Mouse (Mus musculus) heart, embryonic 10.5 days (tissue): Measurements from ENCODE around the gene Hapln4. TPM values are rescaled to one million over a fixed set of nuclear protein-coding genes. Genes with fewer than 3 reads are reported as not detected.

Source experiments
- DNase-seq: peaks from one replicate; pipeline ENCODE4 v3.0.0-alpha.2; 2017; ENCODE audit warnings: low spot score
- H3K27ac ChIP-seq: fragments of 300-500 bp; sonication (generic); 2 replicates; pipeline ENCODE4 v1.5.1; 2016; ENCODE audit warnings: mild to moderate bottlenecking
- H3K27me3 ChIP-seq: fragments of 300-500 bp; sonication (generic); 2 replicates; pipeline ENCODE4 v1.6.1; 2016; ENCODE audit warnings: mild to moderate bottlenecking; ENCODE audit not compliant: poor library complexity, insufficient read depth, severe bottlenecking
- H3K36me3 ChIP-seq: fragments of 300-500 bp; sonication (generic); 2 replicates; pipeline ENCODE4 v1.6.1; 2016; ENCODE audit warnings: mild to moderate bottlenecking, moderate library complexity
- H3K4me1 ChIP-seq: fragments of 300-500 bp; sonication (generic); 2 replicates; pipeline ENCODE4 v1.6.1; 2016; ENCODE audit warnings: mild to moderate bottlenecking
- H3K4me3 ChIP-seq: fragments of 300-500 bp; sonication (generic); 2 replicates; pipeline ENCODE4 v1.5.1; 2016; ENCODE audit warnings: mild to moderate bottlenecking, moderate library complexity
- H3K9me3 ChIP-seq: fragments of 300-500 bp; sonication (generic); 2 replicates; pipeline ENCODE4 v1.6.1; 2016; ENCODE audit warnings: mild to moderate bottlenecking, moderate library complexity
- WGBS: fragments of 180-500 bp; shearing (Covaris S2); methylation state at CpG from one replicate; pipeline ENCODE4 v1.1.7; 2016; 5-methylcytosine and 5-hydroxymethylcytosine counted together
- polyA plus RNA-seq: library from polyadenylated mRNA; unstranded; fragments of >200 nt; fragmentation: Nextera tagmentation; extraction: Ambion mirVana; gene quantifications from 2 replicates; pipeline ENCODE4 v1.2.1, GENCODE M21; 2016

Gene Hapln4
- polyA plus RNA-seq, 1 experiment from 2014 or later = 0.62 TPM

DNA sequence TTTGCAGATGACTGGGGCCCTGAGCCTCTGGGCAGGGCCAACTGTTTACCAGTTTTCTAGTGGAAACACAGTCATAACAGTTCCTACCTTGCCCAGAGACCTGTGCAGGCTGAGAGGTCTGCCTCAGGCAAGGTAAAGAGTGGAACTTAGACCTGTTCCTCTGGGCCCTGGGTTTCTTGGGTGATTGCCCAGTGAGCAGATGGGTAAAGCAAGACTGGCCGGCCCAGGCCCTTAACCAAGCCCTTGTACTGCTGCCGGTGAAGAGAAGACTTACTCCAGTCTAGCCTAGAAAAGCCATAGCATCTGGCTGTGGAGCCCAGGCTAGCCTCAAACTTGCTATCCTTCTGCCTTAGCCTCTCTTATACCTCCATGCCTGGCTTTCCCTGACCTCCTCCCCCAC, 1.3 kb upstream of the Hapln4 start:
- DNase-seq = no peak
- H3K4me3 ChIP-seq = no peak overlapping the region
- no peaks in the 10 kb centered on the region for H3K9me3 ChIP-seq
- peaks cover 55% of the 10 kb centered on the region for H3K27me3 ChIP-seq
- H3K27ac ChIP-seq = no peak overlapping the region
- H3K36me3 ChIP-seq = no peaks in the 10 kb centered on the region
- peaks cover 33% of the 10 kb centered on the region for H3K4me1 ChIP-seq
- WGBS = 85% methylated on average over 2 of the region's 2 CpGs

DNA sequence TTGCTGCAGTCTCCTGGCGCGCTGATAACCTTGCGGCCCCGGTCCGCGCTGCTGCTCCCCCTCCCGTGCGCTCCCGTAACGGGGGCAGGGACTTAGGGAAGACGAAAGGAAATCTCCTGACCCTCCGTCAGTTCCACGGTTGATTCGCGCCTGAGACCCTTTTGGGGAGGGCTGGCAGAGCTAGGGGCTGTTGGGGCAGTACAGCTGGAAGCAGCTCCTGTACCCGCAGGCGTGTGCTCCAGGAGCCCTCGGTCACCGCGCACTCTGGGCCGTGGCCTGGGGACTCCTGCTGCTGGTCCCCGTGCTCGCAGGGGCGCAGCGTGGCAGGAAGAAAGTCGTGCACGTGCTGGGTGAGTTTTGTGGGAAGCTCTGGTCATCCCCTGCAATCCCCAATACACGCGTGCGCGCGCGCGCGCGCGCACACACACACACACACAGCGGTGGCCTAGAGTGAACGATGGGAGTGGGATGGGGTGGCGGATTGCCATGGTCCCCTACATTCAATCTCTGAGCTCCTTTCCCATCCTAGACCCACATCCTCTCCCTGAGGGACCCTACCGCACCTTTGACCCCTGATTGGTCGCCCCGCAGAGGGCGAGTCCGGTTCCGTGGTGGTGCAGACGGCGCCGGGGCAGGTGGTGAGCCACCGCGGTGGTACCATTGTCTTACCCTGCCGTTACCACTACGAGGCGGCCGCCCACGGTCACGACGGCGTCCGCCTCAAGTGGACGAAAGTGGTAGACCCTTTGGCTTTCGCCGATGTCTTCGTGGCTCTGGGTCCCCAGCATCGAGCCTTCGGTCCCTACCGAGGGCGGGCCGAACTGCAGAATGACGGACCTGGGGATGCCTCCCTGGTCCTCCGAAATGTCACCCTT, 1.2 kb downstream of the Hapln4 start:
- WGBS = 2% methylated on average over 71 of the region's 71 CpGs
- DNase-seq = no peak
- peak overlapping the region; percentile 58 for H3K4me3 ChIP-seq
- peaks cover 30% of the 10 kb centered on the region for H3K4me1 ChIP-seq
- H3K36me3 ChIP-seq = no peaks in the 10 kb centered on the region
- no peaks in the 10 kb centered on the region for H3K9me3 ChIP-seq
- H3K27me3 ChIP-seq = peaks cover 79% of the 10 kb centered on the region
- H3K27ac ChIP-seq = no peak overlapping the region

DNA sequence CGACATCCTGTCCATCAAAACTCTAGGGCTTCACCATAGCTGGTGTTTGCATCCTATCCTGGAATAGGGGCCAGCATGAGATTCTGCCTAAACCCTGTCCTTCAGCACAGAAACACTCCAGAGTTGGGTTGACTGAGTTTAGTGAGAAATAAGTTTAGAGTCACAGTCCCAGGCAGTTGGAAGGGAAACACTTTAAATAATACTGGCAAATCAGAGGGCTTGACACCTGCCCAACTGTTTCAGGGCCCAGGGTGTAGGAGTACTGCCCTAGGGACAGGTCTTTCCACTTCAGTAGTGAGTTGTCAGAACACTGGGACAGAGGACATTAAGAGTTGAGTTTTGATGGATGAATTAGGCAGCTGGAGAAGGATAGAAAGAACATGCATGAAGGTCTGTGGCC, 2.9 kb downstream of the Hapln4 start:
- H3K36me3 ChIP-seq = no peaks in the 10 kb centered on the region
- 58% methylated on average over 1 of the region's 1 CpGs for WGBS
- H3K9me3 ChIP-seq = no peaks in the 10 kb centered on the region
- no peak overlapping the region for H3K27ac ChIP-seq
- peaks cover 26% of the 10 kb centered on the region for H3K4me1 ChIP-seq
- no peak for DNase-seq
- peaks cover 96% of the 10 kb centered on the region for H3K27me3 ChIP-seq
- H3K4me3 ChIP-seq = no peak overlapping the region

DNA sequence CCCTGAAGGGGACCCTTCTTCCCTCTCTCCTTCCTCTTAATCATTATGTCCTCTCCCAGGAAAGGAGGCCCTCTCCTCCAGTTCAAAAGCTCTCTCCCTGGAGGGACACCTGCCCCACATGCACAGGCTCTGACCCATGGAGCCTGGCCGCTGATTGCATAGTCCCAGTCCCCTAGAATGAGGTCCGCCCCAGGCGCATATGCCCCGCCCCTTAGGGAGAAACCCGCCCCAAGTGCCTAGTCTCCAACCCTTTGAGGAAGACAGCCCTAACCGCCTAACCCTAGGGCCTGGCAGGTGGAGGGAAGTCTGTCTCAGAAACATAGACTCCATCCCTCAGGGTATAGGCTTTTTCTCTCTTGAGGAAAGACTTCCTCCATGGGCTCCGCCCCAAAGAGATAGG, 4.0 kb downstream of the Hapln4 start:
- 8% methylated on average over 7 of the region's 7 CpGs for WGBS
- no peaks in the 10 kb centered on the region for H3K36me3 ChIP-seq
- H3K4me1 ChIP-seq = peaks cover 26% of the 10 kb centered on the region
- H3K27me3 ChIP-seq = peaks cover 100% of the 10 kb centered on the region
- H3K9me3 ChIP-seq = no peaks in the 10 kb centered on the region
- no peak overlapping the region for H3K27ac ChIP-seq
- no peak for DNase-seq
- no peak overlapping the region for H3K4me3 ChIP-seq

DNA sequence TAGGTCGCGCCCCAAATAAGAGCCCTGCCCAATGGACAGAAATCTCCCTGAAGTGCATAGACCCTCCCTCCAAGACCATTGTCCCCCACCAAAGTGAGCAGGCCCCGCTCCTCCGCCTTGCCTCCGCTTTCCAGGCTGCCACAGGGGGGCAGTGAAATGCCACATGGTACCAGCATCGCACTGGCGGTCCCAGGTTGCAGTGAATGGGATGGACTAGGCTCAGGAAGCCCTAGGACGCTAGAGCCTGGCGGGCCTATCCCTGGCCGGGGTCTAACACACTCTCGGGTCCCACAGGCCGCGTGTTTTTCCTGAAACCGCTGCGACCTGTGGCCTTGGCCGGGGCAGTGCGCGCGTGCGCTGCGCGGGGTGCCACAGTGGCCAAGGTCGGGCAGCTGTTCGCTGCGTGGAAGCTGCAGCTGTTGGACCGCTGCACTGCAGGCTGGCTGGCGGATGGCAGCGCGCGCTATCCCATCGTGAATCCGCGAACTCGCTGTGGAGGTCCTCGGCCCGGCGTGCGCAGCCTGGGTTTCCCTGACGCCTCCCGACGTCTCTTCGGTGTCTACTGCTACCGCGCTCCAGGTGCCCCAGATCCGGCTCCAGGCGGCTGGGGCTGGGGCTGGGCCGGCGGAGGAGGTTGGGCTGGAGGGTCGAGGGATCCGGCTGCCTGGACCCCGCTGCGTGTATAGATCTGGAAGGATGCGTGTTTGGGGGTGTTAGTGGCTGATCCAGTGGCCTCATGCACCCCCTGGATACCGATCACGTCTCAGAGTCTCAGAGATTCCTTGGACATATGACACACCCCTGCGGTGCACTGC, 4.8 kb downstream of the Hapln4 start:
- Histone ChIP-seq H3K4me1 (peaks cover 26% of the 10 kb centered on the region), H3K4me3 (peak overlapping the region; percentile 53), H3K27ac (no peak overlapping the region), H3K27me3 (peaks cover 100% of the 10 kb centered on the region), H3K36me3 (no peaks in the 10 kb centered on the region), H3K9me3 (no peaks in the 10 kb centered on the region)
- DNase-seq = no peak
- WGBS = 4% methylated on average over 56 of the region's 56 CpGs

DNA sequence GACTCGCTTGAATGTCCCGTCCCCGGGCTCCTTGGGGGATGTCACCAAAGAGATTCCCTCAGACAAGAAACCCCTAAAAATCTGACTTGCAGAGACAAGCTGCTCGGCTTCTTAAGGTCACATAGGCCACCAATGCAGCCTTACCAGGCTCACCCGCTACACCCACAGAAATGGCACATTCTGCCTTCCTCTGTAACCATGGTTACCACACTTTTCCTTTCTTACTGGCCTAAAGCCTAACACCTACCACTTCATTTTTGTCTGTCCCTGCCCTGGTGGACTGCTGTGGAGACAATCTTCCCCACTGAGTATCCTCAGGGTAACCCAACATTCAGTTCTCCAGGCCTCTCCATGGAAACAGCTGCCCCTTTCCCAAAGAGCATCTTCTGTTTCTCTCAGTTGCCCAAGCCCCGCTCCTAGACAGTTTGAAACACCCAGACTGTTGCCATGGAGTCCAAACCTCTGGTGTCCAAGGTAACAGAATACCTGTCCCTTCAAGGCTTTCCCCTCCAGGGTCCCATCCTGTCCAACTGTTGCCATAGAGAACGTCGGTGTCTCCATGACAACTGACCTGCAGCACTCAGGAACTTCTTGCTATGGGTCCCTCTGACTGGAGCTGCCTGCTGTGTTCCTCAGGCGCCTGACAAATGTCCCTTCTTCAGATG, 6.2 kb downstream of the Hapln4 start:
- peaks cover 97% of the 10 kb centered on the region for H3K27me3 ChIP-seq
- H3K9me3 ChIP-seq = no peaks in the 10 kb centered on the region
- H3K27ac ChIP-seq = no peak overlapping the region
- H3K4me1 ChIP-seq = peaks cover 12% of the 10 kb centered on the region
- H3K36me3 ChIP-seq = no peaks in the 10 kb centered on the region
- DNase-seq = no peak
- no peak overlapping the region for H3K4me3 ChIP-seq
- 62% methylated on average over 9 of the region's 9 CpGs for WGBS

DNA sequence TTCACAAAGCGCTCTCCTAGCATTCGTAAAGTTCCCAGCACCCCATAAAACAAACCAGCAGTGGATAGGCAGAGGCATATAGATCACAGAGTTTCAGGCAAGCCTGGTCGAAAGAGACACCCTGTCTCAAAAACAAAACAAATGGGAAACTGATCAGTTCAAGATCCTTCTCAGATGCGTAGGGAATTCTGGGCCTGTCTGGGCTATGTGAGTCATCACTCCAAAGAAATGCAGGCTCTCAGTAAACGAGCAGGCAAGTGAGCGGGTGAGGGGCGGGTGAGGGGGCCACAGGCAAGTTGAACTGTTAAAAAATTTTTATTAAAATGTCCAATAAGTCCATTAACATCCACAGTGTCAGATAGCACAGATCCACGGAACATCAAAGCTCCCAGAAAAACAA, 9.5 kb downstream of the Hapln4 start:
- H3K27me3 ChIP-seq = peaks cover 77% of the 10 kb centered on the region
- DNase-seq = no peak
- no peaks in the 10 kb centered on the region for H3K9me3 ChIP-seq
- 46% methylated on average over 8 of the region's 8 CpGs for WGBS
- H3K4me3 ChIP-seq = no peak overlapping the region
- H3K27ac ChIP-seq = no peak overlapping the region
- H3K4me1 ChIP-seq = peaks cover 6% of the 10 kb centered on the region
- H3K36me3 ChIP-seq = no peaks in the 10 kb centered on the region

DNA sequence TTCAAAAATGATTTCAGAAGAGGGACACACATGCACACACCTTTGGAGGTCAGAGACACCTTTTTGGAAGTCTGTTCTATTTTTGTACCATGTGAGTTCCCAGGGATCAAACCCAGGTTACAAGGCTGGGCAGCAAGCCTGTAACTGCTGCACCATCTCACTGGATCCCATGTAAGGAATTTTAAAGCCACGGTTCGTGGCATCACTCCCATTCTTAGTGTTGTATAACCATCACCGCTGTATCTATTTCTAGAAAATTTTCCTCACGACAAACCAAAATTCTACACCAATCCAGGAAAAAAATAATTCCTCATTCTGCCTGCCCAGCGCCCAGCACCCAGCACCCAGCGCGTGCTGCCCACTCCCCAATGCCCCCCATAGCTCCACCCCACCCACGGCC, 16.0 kb downstream of the Hapln4 start:
- 66% methylated on average over 8 of the region's 8 CpGs for WGBS
- H3K4me1 ChIP-seq = no peaks in the 10 kb centered on the region
- DNase-seq = no peak

DNA sequence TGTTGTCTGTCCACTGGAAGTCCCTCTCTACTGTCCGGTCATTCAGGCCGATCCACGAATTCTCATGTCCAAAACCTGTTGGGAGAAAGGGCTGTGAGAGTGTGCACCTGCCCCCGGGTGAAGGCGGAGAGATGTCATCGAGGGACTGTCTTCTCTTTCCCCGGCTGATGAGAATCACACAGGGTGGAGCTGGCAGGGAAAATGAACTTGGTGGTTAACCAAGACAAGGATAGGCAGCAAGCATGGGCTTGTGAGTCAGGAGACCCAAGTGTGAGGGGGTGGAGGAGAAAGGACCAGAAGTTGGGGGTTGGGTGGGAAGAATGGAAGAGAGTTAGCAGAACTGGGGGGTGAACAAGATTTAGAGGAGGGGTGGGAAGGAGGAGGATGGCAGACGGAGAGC, 17.0 kb downstream of the Hapln4 start:
- H3K4me1 ChIP-seq = peaks cover 6% of the 10 kb centered on the region; the same call in 1 of the 2 replicates
- 78% methylated on average over 8 of the region's 8 CpGs for WGBS
- H3K27me3 ChIP-seq = peaks cover 32% of the 10 kb centered on the region
- DNase-seq = no peak
- 0 out of 2 replicates have a peak, but pooled peaks cover 2% of the 10 kb centered on the region for H3K9me3 ChIP-seq
- no peak overlapping the region for H3K4me3 ChIP-seq
- no peaks in the 10 kb centered on the region for H3K36me3 ChIP-seq
- H3K27ac ChIP-seq = no peak overlapping the region

More for the DNA sequence above, 16.0 kb downstream of the Hapln4 start:
- Histone ChIP-seq H3K36me3 (no peaks in the 10 kb centered on the region), H3K27me3 (peaks cover 32% of the 10 kb centered on the region), H3K9me3 (0 out of 2 replicates have a peak, but pooled peaks cover 2% of the 10 kb centered on the region), H3K27ac (no peak overlapping the region), H3K4me3 (no peak overlapping the region)

DNA sequence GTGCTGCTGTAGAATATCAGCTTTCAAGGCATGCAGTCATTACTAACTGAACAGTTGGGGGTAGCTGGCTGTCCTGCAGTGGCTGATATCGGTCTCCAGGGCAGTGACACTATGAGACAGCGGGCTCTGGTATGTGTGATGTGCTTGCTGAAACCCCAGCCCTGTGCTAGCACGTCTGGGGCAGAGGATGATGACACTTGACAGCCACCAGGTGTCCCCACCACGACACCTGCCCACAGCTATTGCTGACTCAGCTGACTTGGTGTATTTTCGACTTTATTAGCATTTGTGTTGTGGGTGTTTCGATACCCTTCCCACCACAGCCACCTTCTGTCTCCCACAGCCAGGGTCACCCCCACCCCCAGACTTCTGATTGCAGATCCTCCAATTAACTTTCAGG, 21.2 kb downstream of the Hapln4 start:
- H3K27ac ChIP-seq = no peak overlapping the region
- no peak for DNase-seq
- WGBS = 20% methylated on average over 6 of the region's 6 CpGs
- H3K4me1 ChIP-seq = peaks cover 6% of the 10 kb centered on the region; the same call in 1 of the 2 replicates
- no peak overlapping the region for H3K4me3 ChIP-seq
- H3K9me3 ChIP-seq = no peaks in the 10 kb centered on the region
- H3K36me3 ChIP-seq = no peaks in the 10 kb centered on the region
- H3K27me3 ChIP-seq = peaks cover 59% of the 10 kb centered on the region

DNA sequence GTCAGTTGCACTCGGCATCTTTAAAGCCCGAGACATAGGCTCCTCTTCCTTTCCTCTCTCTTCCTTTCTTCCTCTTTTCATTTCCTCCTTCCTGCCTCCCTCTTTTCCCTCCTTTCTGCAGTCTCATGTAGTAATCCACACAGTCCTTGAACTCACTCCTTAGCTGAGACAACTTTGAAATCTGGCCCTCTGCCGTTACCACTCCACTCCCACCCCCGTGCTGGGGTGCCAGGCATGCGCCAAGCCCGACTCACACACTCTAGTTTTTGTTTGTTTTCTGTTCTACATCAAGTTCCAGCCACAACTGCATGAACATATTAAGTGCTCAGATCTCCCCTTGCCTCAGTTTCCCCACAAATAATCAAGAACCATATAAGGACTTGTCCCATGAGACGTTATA, 21.7 kb downstream of the Hapln4 start:
- Histone ChIP-seq H3K36me3 (no peaks in the 10 kb centered on the region), H3K4me1 (peaks cover 6% of the 10 kb centered on the region; the same call in 1 of the 2 replicates), H3K9me3 (no peaks in the 10 kb centered on the region), H3K27me3 (peaks cover 62% of the 10 kb centered on the region), H3K27ac (no peak overlapping the region), H3K4me3 (no peak overlapping the region)
- DNase-seq = no peak
- 70% methylated on average over 7 of the region's 7 CpGs for WGBS

DNA sequence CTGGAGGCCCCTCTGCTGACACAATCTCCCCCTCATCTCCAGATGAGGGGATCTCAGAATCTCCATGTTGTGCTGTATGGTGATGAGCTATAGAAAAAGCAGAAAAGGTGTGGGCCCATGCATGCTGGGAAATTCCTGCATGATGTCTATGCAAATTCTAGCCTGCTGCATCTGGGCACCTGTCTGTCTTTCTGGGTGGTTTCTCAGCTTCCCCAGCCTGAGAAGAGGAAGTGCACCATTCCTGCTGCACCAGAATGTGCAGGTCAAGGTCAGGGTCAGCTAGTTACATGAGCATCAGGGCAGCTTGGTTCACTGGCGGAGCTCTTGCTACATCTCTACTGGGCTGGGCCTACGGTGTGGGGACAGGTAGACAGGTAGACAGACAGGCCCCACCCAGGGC, 27.2 kb downstream of the Hapln4 start:
- H3K27ac ChIP-seq = no peak overlapping the region
- no peak overlapping the region for H3K4me3 ChIP-seq
- H3K36me3 ChIP-seq = no peaks in the 10 kb centered on the region
- no peak for DNase-seq
- no peaks in the 10 kb centered on the region for H3K9me3 ChIP-seq
- H3K27me3 ChIP-seq = peaks cover 96% of the 10 kb centered on the region
- H3K4me1 ChIP-seq = peaks cover 8% of the 10 kb centered on the region
- 89% methylated on average over 2 of the region's 2 CpGs for WGBS
